Mouse (Mus musculus): ENCODE data around the gene Ulk4. TPM values are rescaled to one million over a fixed set of nuclear protein-coding genes. Genes with fewer than 3 reads are reported as not detected.

The Ulk4 gene
- polyA plus RNA-seq, 1 experiment = 1.1 TPM

GRCm38 (mm10) chr9:121192601-121193370 lies 84.2 kb downstream of the Ulk4 start:
- Histone ChIP-seq H3ac (ENCODE audit: control insufficient read depth, insufficient read length, low read depth) (no peak overlapping the region), H3K36me3 (ENCODE audit: control insufficient read depth, insufficient read depth) (no peaks in the 10 kb centered on the region), H3K4me3 (ENCODE audit: insufficient read depth, poor library complexity, severe bottlenecking) (no peak overlapping the region), H3K79me2 (ENCODE audit: control insufficient read depth, insufficient read depth) (no peaks in the 10 kb centered on the region), H3K79me3 (ENCODE audit: low read depth) (no peaks in the 10 kb centered on the region), H3K27me3 (ENCODE audit: control insufficient read depth, insufficient read depth, insufficient read length) (no peaks in the 10 kb centered on the region)
- no peak for TF ChIP-seq MAX (IDR thresholded peaks at IDR 0.05)
- no peak for TF ChIP-seq MYOD1 (IDR thresholded peaks at IDR 0.05; ENCODE audit: control insufficient read depth, insufficient read length, low read depth)
- no peak for TF ChIP-seq USF1 (IDR thresholded peaks at IDR 0.05; ENCODE audit: low read depth)
- TF ChIP-seq FOSL1 (IDR thresholded peaks at IDR 0.05; ENCODE audit: insufficient read depth, low read length, poor library complexity, severe bottlenecking) = no peak
- TF ChIP-seq CEBPB (IDR thresholded peaks at IDR 0.05; ENCODE audit: low read depth) = no peak
- TF ChIP-seq MYOG (IDR thresholded peaks at IDR 0.05; ENCODE audit: control insufficient read depth, extremely low read depth, insufficient read length) = no peak
- TF ChIP-seq CTCF (IDR thresholded peaks at IDR 0.05; ENCODE audit: control insufficient read depth, insufficient read depth, insufficient read length) = no peak

GRCm38 (mm10) chr9:121187811-121188210 lies 89.2 kb downstream of the Ulk4 start:
- H3K79me3 ChIP-seq (ENCODE audit: low read depth) = no peaks in the 10 kb centered on the region
- no peaks in the 10 kb centered on the region for H3K79me2 ChIP-seq (ENCODE audit: control insufficient read depth, insufficient read depth)
- H3ac ChIP-seq (ENCODE audit: control insufficient read depth, insufficient read length, low read depth) = no peak overlapping the region
- TF ChIP-seq USF1 (IDR thresholded peaks at IDR 0.05; ENCODE audit: low read depth) (no peak), MAX (IDR thresholded peaks at IDR 0.05) (no peak), CTCF (IDR thresholded peaks at IDR 0.05; ENCODE audit: control insufficient read depth, insufficient read depth, insufficient read length) (no peak), FOSL1 (IDR thresholded peaks at IDR 0.05; ENCODE audit: insufficient read depth, low read length, poor library complexity, severe bottlenecking) (no peak), CEBPB (IDR thresholded peaks at IDR 0.05; ENCODE audit: low read depth) (no peak), MYOG (IDR thresholded peaks at IDR 0.05; ENCODE audit: control insufficient read depth, extremely low read depth, insufficient read length) (no peak), MYOD1 (IDR thresholded peaks at IDR 0.05; ENCODE audit: control insufficient read depth, insufficient read length, low read depth) (no peak)
- H3K27me3 ChIP-seq (ENCODE audit: control insufficient read depth, insufficient read depth, insufficient read length) = no peaks in the 10 kb centered on the region
- no peaks in the 10 kb centered on the region for H3K36me3 ChIP-seq (ENCODE audit: control insufficient read depth, insufficient read depth)
- no peak overlapping the region for H3K4me3 ChIP-seq (ENCODE audit: insufficient read depth, poor library complexity, severe bottlenecking)

- Histone ChIP-seq H3K79me2 (ENCODE audit: control insufficient read depth, insufficient read depth) (no peaks in the 10 kb centered on the region), H3K4me3 (ENCODE audit: insufficient read depth, poor library complexity, severe bottlenecking) (no peak overlapping the region), H3K27me3 (ENCODE audit: control insufficient read depth, insufficient read depth, insufficient read length) (no peaks in the 10 kb centered on the region), H3K36me3 (ENCODE audit: control insufficient read depth, insufficient read depth) (no peaks in the 10 kb centered on the region), H3K79me3 (ENCODE audit: low read depth) (no peaks in the 10 kb centered on the region), H3ac (ENCODE audit: control insufficient read depth, insufficient read length, low read depth) (no peak overlapping the region)
- TF ChIP-seq CTCF (IDR thresholded peaks at IDR 0.05; ENCODE audit: control insufficient read depth, insufficient read depth, insufficient read length) = no peak
- TF ChIP-seq USF1 (IDR thresholded peaks at IDR 0.05; ENCODE audit: low read depth) = no peak
- no peak for TF ChIP-seq MYOD1 (IDR thresholded peaks at IDR 0.05; ENCODE audit: control insufficient read depth, insufficient read length, low read depth)
Measured at GRCm38 (mm10) chr9:121185796-121186195, 91.2 kb downstream of the Ulk4 start.

- TF ChIP-seq FOSL1 (IDR thresholded peaks at IDR 0.05; ENCODE audit: insufficient read depth, low read length, poor library complexity, severe bottlenecking) = no peak
- TF ChIP-seq MYOD1 (IDR thresholded peaks at IDR 0.05; ENCODE audit: control insufficient read depth, insufficient read length, low read depth) = no peak
- no peak for TF ChIP-seq CEBPB (IDR thresholded peaks at IDR 0.05; ENCODE audit: low read depth)
- TF ChIP-seq MYOG (IDR thresholded peaks at IDR 0.05; ENCODE audit: control insufficient read depth, extremely low read depth, insufficient read length) = no peak
- no peak for TF ChIP-seq MAX (IDR thresholded peaks at IDR 0.05)
- no peak for TF ChIP-seq CTCF (IDR thresholded peaks at IDR 0.05; ENCODE audit: control insufficient read depth, insufficient read depth, insufficient read length)
- TF ChIP-seq USF1 (IDR thresholded peaks at IDR 0.05; ENCODE audit: low read depth) = no peak
- Histone ChIP-seq H3K79me3 (ENCODE audit: low read depth) (no peaks in the 10 kb centered on the region), H3K79me2 (ENCODE audit: control insufficient read depth, insufficient read depth) (no peaks in the 10 kb centered on the region), H3ac (ENCODE audit: control insufficient read depth, insufficient read length, low read depth) (no peak overlapping the region), H3K27me3 (ENCODE audit: control insufficient read depth, insufficient read depth, insufficient read length) (no peaks in the 10 kb centered on the region), H3K4me3 (ENCODE audit: insufficient read depth, poor library complexity, severe bottlenecking) (no peak overlapping the region), H3K36me3 (ENCODE audit: control insufficient read depth, insufficient read depth) (no peaks in the 10 kb centered on the region)
Measured at GRCm38 (mm10) chr9:121176350-121176749, 100.6 kb downstream of the Ulk4 start.

- Histone ChIP-seq H3K36me3 (ENCODE audit: control insufficient read depth, insufficient read depth) (no peaks in the 10 kb centered on the region), H3ac (ENCODE audit: control insufficient read depth, insufficient read length, low read depth) (no peak overlapping the region), H3K27me3 (ENCODE audit: control insufficient read depth, insufficient read depth, insufficient read length) (no peaks in the 10 kb centered on the region), H3K79me2 (ENCODE audit: control insufficient read depth, insufficient read depth) (no peaks in the 10 kb centered on the region), H3K4me3 (ENCODE audit: insufficient read depth, poor library complexity, severe bottlenecking) (no peak overlapping the region), H3K79me3 (ENCODE audit: low read depth) (no peaks in the 10 kb centered on the region)
- TF ChIP-seq CTCF (IDR thresholded peaks at IDR 0.05; ENCODE audit: control insufficient read depth, insufficient read depth, insufficient read length) (no peak), MYOD1 (IDR thresholded peaks at IDR 0.05; ENCODE audit: control insufficient read depth, insufficient read length, low read depth) (no peak), CEBPB (IDR thresholded peaks at IDR 0.05; ENCODE audit: low read depth) (no peak), MYOG (IDR thresholded peaks at IDR 0.05; ENCODE audit: control insufficient read depth, extremely low read depth, insufficient read length) (no peak), MAX (IDR thresholded peaks at IDR 0.05) (no peak), USF1 (IDR thresholded peaks at IDR 0.05; ENCODE audit: low read depth) (no peak), FOSL1 (IDR thresholded peaks at IDR 0.05; ENCODE audit: insufficient read depth, low read length, poor library complexity, severe bottlenecking) (no peak)
Measured at GRCm38 (mm10) chr9:121175201-121175600, 101.8 kb downstream of the Ulk4 start.

Measured in C2C12 (cell line).